Comparison of ENCODE assay signal across 26 mouse cellular contexts in the genomic region with DNA sequence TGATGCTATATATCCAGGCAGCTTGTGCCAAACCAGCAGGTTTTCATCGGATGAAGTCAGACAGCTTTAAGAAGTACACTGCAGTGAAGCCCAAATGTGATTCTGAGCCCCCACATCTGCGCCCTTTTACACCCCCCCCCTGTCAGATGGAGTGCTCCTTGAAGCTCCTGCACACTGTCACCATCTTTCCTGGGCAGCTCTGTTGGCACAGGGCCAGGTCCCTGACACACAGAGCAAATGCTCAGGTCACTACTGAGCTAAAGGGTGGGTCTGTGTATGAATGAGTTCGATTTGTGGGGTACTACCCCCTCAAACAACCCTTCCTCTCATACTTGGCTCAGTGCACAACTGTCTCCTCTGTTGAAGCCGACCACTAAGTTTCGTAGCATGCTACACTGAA. TPM values are rescaled to one million over a fixed set of nuclear protein-coding genes. Genes with fewer than 3 reads are reported as not detected.
"Had no signal": no experiment of that assay in that cellular context is flagged by ENCODE, and none has a peak within 500 bp of the region (broad histone marks: within the 10 kb centered on the region; RNA-seq: fewer than 3 reads in every experiment).

No protein-coding gene starts in this region.

- ATAC-seq: intestine, embryonic 15.5 days; liver, embryonic 12.5 days; midbrain, embryonic 15.5 days had no signal

- H3K9ac ChIP-seq: intestine, embryonic 15.5 days; kidney, embryonic 15.5 days; limb, embryonic 13.5 days; liver, embryonic 12.5 days; liver, embryonic 15.5 days; lung, embryonic 15.5 days; midbrain, embryonic 15.5 days; neural tube, embryonic 12.5 days; neural tube, embryonic 15.5 days had no signal

- H3K4me3 ChIP-seq: intestine, embryonic 15.5 days; kidney, embryonic 15.5 days; left cerebral cortex, adult 2 months; limb, embryonic 10.5 days; limb, embryonic 13.5 days; liver, embryonic 12.5 days; liver, embryonic 15.5 days; lung, embryonic 15.5 days; megakaryocyte, embryonic 14.5 days; midbrain, embryonic 15.5 days; neural tube, embryonic 12.5 days; neural tube, embryonic 15.5 days had no signal

- H3K4me1 ChIP-seq: intestine, embryonic 15.5 days; kidney, embryonic 15.5 days; liver, embryonic 12.5 days; liver, embryonic 15.5 days; lung, embryonic 15.5 days; megakaryocyte, embryonic 14.5 days; neural tube, embryonic 12.5 days had no signal

- H3K36me3 ChIP-seq: intestine, embryonic 15.5 days; kidney, embryonic 15.5 days; limb, embryonic 10.5 days; limb, embryonic 13.5 days; liver, embryonic 12.5 days; liver, embryonic 15.5 days; lung, embryonic 15.5 days; midbrain, embryonic 15.5 days; neural tube, embryonic 12.5 days; neural tube, embryonic 15.5 days had no signal

- H3K9me3 ChIP-seq: intestine, embryonic 15.5 days; kidney, embryonic 15.5 days; limb, embryonic 10.5 days; limb, embryonic 13.5 days; liver, embryonic 12.5 days; liver, embryonic 15.5 days; lung, embryonic 15.5 days; megakaryocyte, embryonic 14.5 days; midbrain, embryonic 15.5 days; neural tube, embryonic 12.5 days; neural tube, embryonic 15.5 days had no signal

- H3K27ac ChIP-seq: intestine, embryonic 15.5 days; kidney, embryonic 15.5 days; left cerebral cortex, adult 2 months; limb, embryonic 10.5 days; limb, embryonic 13.5 days; liver, embryonic 12.5 days; liver, embryonic 15.5 days; lung, embryonic 15.5 days; midbrain, embryonic 15.5 days; neural tube, embryonic 12.5 days; neural tube, embryonic 15.5 days had no signal

- H3K27me3 ChIP-seq: lung, embryonic 15.5 days; midbrain, embryonic 15.5 days had no signal

- H3K4me2 ChIP-seq: intestine, embryonic 15.5 days; kidney, embryonic 15.5 days; limb, embryonic 13.5 days; liver, embryonic 12.5 days; liver, embryonic 15.5 days; lung, embryonic 15.5 days; midbrain, embryonic 15.5 days; neural tube, embryonic 12.5 days; neural tube, embryonic 15.5 days had no signal

- DNase-seq: kidney, adult 11 months; kidney, adult 8-10 months; kidney, postnatal 10 days; layer of hippocampus, postnatal 36 days; liver; lung, adult 18-20 months; lung, postnatal 10 days; lung, postnatal 36 days; right cerebral cortex, postnatal 25 days; thymus, adult 18-20 months; thymus, postnatal 36 days had no signal

RNA-seq across cellular contexts. Expression of a gene that starts 18.5 kb away (rescaled TPM):
- polyA plus RNA-seq: liver, embryonic 12.5 days; liver, embryonic 15.5 days had no signal

RNA-seq across cellular contexts. Expression of a gene that starts 35.4 kb away (rescaled TPM):
- total RNA-seq: layer of hippocampus, adult 8-10 months; layer of hippocampus, postnatal 10 days; layer of hippocampus, postnatal 36 days; left cerebral cortex, adult 2 months; left cerebral cortex, postnatal 14 days had no signal
- polyA plus RNA-seq: limb, embryonic 10.5 days; limb, embryonic 13.5 days; liver, embryonic 12.5 days; liver, embryonic 15.5 days; midbrain, embryonic 15.5 days had no signal
